Mouse (Mus musculus): ENCODE measurements at regions not wholly inside any gene's neighbourhood (a gene's known extent, or its start where the extent isn't known, plus 50 kb on each side); places are given as distances from the start of the nearest gene placed in this dataset.

GRCm38 (mm10) chr5:111931733-111932132 lies 198.0 kb downstream of the Gm26897 start:
- peak; percentile 53 for TF ChIP-seq CTCF (IDR thresholded peaks at IDR 0.05; ENCODE audit: low read depth)
- no peak for TF ChIP-seq EP300 (IDR thresholded peaks at IDR 0.05; ENCODE audit: low read depth)

Measured in liver, postnatal 0 days (tissue).